Mouse (Mus musculus): ENCODE data around the gene Lmx1a. TPM values are rescaled to one million over a fixed set of nuclear protein-coding genes. Genes with fewer than 3 reads are reported as not detected.
A peak's percentile ranks its signal among the peaks of the same experiment; 100 is the strongest.

Lmx1a gene
- polyA plus RNA-seq, 1 experiment from 2014 or later, result 2.9 TPM

GRCm38 (mm10) chr1:167663136-167663535, 25.9 kb upstream of the Lmx1a start:
- Histone ChIP-seq H3K4me1 (ENCODE audit: control insufficient read depth, insufficient read depth, low read length) (no peaks in the 10 kb centered on the region), H3K27me3 (ENCODE audit: control insufficient read depth, insufficient read depth, low read length) (peaks cover 9% of the 10 kb centered on the region)
- WGBS, result 34% methylated on average over 5 of the region's 5 CpGs

DNA sequence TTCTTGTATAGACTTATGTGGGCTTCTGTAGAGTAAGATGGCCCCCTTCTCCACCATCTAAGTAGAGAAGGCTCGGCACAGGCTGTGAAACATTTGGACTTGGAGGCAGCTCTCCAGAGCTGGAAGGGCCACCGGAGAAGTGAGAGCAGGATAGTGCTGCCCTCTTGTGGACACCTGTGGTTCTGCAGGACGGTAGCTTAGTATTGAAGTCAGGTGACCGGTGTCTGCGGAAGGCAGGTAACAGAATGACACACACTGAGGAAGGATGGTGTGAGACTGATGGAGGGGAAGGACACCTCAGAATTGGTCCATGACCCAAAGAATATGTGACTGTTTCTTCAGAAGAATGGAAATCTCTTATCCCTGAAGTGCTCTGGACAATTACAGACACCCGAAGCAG, 19.2 kb upstream of the Lmx1a start:
- H3K4me1 ChIP-seq (ENCODE audit: control insufficient read depth, insufficient read depth, low read length), result peaks cover 2% of the 10 kb centered on the region; the same call in 1 of the 2 replicates
- no peak overlapping the region for H3K4me2 ChIP-seq (ENCODE audit: low read depth, low read length)
- H3K9me3 ChIP-seq (replicated peaks; ENCODE audit: control insufficient read depth, low read length), result no peaks in the 10 kb centered on the region
- H3K4me3 ChIP-seq (ENCODE audit: low read depth, low read length), result no peak overlapping the region
- WGBS, result 33% methylated on average over 6 of the region's 6 CpGs
- DNase-seq (ENCODE audit: low spot score) (peak; percentile 82), ATAC-seq (replicated peaks; ENCODE audit: insufficient number of reproducible peaks, low FRiP score, low TSS enrichment, low read depth) (no peak)
- H3K27me3 ChIP-seq (ENCODE audit: control insufficient read depth, insufficient read depth, low read length), result peaks cover 13% of the 10 kb centered on the region
- H3K27ac ChIP-seq (replicated peaks; ENCODE audit: low read depth, low read length), result no peak overlapping the region
- no peaks in the 10 kb centered on the region for H3K36me3 ChIP-seq (replicated peaks; ENCODE audit: control insufficient read depth, insufficient read depth, low read depth, low read length)
- no peak overlapping the region for H3K9ac ChIP-seq (replicated peaks; ENCODE audit: low read length)

More at GRCm38 (mm10) chr1:167663136-167663535, 25.9 kb upstream of the Lmx1a start:
- ATAC-seq (replicated peaks; ENCODE audit: insufficient number of reproducible peaks, low FRiP score, low TSS enrichment, low read depth), result no peak
- Histone ChIP-seq H3K9ac (replicated peaks; ENCODE audit: low read length) (no peak overlapping the region), H3K27ac (replicated peaks; ENCODE audit: low read depth, low read length) (no peak overlapping the region), H3K36me3 (replicated peaks; ENCODE audit: control insufficient read depth, insufficient read depth, low read depth, low read length) (no peaks in the 10 kb centered on the region), H3K9me3 (replicated peaks; ENCODE audit: control insufficient read depth, low read length) (no peaks in the 10 kb centered on the region), H3K4me3 (ENCODE audit: low read depth, low read length) (no peak overlapping the region), H3K4me2 (ENCODE audit: low read depth, low read length) (no peak overlapping the region)
- DNase-seq (ENCODE audit: low spot score), result no peak

- DNase-seq (ENCODE audit: low spot score) (no peak), ATAC-seq (replicated peaks; ENCODE audit: insufficient number of reproducible peaks, low FRiP score, low TSS enrichment, low read depth) (0 out of 2 replicates have a peak, but pooled peaks have one; percentile 9)
- Histone ChIP-seq H3K4me3 (ENCODE audit: low read depth, low read length) (no peak overlapping the region), H3K4me2 (ENCODE audit: low read depth, low read length) (no peak overlapping the region), H3K9ac (replicated peaks; ENCODE audit: low read length) (no peak overlapping the region), H3K27ac (replicated peaks; ENCODE audit: low read depth, low read length) (no peak overlapping the region), H3K9me3 (replicated peaks; ENCODE audit: control insufficient read depth, low read length) (no peaks in the 10 kb centered on the region), H3K4me1 (ENCODE audit: control insufficient read depth, insufficient read depth, low read length) (peaks cover 2% of the 10 kb centered on the region; the same call in 1 of the 2 replicates), H3K36me3 (replicated peaks; ENCODE audit: control insufficient read depth, insufficient read depth, low read depth, low read length) (no peaks in the 10 kb centered on the region), H3K27me3 (ENCODE audit: control insufficient read depth, insufficient read depth, low read length) (peaks cover 13% of the 10 kb centered on the region)
- WGBS, result 17% methylated on average over 17 of the region's 17 CpGs
Observed at GRCm38 (mm10) chr1:167672433-167672987, 16.5 kb upstream of the Lmx1a start.

DNA sequence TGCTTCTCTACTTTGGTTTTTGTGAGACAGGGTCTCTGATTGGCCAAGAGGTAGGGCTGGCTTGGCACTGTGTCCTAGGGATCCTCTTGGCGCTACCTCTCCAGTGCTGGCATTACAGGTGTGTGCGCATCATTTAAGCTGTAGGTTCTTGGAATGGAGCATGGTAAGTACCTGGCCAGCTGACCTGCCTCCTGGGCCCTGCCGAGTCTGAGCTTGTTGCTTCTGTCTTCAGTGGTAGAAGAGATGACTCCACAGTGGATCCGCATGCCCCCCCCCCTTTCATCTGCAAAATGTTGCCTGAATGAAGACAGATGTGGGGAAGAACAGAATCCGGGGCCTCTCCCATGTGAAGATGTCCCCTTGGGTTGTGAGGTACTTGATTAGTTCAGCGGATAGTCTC, 10.0 kb upstream of the Lmx1a start:
- Histone ChIP-seq H3K36me3 (replicated peaks; ENCODE audit: control insufficient read depth, insufficient read depth, low read depth, low read length) (no peaks in the 10 kb centered on the region), H3K27me3 (ENCODE audit: control insufficient read depth, insufficient read depth, low read length) (no peaks in the 10 kb centered on the region), H3K9me3 (replicated peaks; ENCODE audit: control insufficient read depth, low read length) (no peaks in the 10 kb centered on the region), H3K4me3 (ENCODE audit: low read depth, low read length) (no peak overlapping the region), H3K27ac (replicated peaks; ENCODE audit: low read depth, low read length) (no peak overlapping the region), H3K4me2 (ENCODE audit: low read depth, low read length) (no peak overlapping the region), H3K9ac (replicated peaks; ENCODE audit: low read length) (no peak overlapping the region), H3K4me1 (ENCODE audit: control insufficient read depth, insufficient read depth, low read length) (no peaks in the 10 kb centered on the region)
- no peak for ATAC-seq (replicated peaks; ENCODE audit: insufficient number of reproducible peaks, low FRiP score, low TSS enrichment, low read depth)
- 90% methylated on average over 6 of the region's 6 CpGs for WGBS
- DNase-seq (ENCODE audit: low spot score), result no peak

- DNase-seq (ENCODE audit: low spot score), result no peak
- no peak for ATAC-seq (replicated peaks; ENCODE audit: insufficient number of reproducible peaks, low FRiP score, low TSS enrichment, low read depth)
- WGBS, result under 1% methylated on average over 8 of the region's 8 CpGs
Observed at GRCm38 (mm10) chr1:167688001-167688346, 1.1 kb upstream of the Lmx1a start.

DNA sequence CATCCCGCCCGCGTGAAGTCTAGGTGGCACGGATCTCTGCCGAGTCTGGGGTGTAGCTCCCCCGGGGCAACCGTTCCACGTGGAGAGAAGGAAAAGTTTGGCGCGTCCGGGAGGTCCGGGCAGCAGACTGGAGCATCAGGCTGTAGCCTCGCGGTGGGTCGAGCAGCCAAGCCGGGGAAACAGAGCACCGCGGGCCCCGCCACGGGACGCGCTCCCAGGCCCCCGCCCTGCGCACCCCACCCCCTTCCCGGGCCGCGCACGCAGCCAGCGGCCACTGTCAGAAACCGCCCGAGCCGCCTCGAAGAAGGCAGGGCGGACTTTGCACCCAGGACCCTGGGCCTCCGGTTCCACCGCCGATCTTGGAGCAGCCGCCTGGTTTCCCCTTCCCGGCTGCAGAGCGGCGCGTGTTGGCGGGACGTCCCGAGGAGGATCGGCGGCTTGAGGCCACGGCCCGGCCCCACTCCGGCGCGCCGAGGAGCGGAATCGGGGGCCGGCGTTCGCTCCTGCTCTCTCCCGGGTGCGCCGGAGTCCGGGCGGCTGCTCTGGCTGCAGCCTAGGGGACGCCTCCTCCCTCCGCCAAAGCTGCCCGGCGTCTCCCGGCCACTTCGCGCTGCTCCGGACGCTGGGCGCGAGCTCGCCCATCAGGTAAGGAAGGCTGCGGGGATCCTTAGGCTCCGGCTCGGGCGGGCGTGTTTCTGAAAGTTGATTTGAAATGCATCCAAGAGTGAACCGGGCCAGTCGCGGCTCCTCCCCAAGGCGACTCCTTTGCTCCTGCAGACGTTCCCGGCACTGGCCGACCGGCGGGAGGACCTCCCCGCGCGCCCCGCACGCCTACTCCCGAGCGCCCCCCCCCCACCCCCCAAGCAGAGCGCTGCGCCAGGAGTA, 448 bp upstream of the Lmx1a start:
- Histone ChIP-seq H3K9me3 (replicated peaks; ENCODE audit: control insufficient read depth, low read length) (no peaks in the 10 kb centered on the region), H3K36me3 (replicated peaks; ENCODE audit: control insufficient read depth, insufficient read depth, low read depth, low read length) (no peaks in the 10 kb centered on the region), H3K27me3 (ENCODE audit: control insufficient read depth, insufficient read depth, low read length) (peaks cover 57% of the 10 kb centered on the region), H3K9ac (replicated peaks; ENCODE audit: low read length) (peak overlapping the region; percentile 58), H3K4me1 (ENCODE audit: control insufficient read depth, insufficient read depth, low read length) (no peaks in the 10 kb centered on the region; the same call in 1 of the 2 replicates), H3K4me2 (ENCODE audit: low read depth, low read length) (peak overlapping the region; percentile 96), H3K4me3 (ENCODE audit: low read depth, low read length) (peak overlapping the region; percentile 49), H3K27ac (replicated peaks; ENCODE audit: low read depth, low read length) (no peak overlapping the region)
- ATAC-seq (replicated peaks; ENCODE audit: insufficient number of reproducible peaks, low FRiP score, low TSS enrichment, low read depth) (peak; percentile 54; the same call in 1 of the 2 replicates), DNase-seq (ENCODE audit: low spot score) (peak; percentile 50)
- WGBS, result under 1% methylated on average over 88 of the region's 98 CpGs

More at GRCm38 (mm10) chr1:167688001-167688346, 1.1 kb upstream of the Lmx1a start:
- peak overlapping the region; percentile 96 for H3K4me2 ChIP-seq (ENCODE audit: low read depth, low read length)
- H3K27me3 ChIP-seq (ENCODE audit: control insufficient read depth, insufficient read depth, low read length), result peaks cover 55% of the 10 kb centered on the region
- no peak overlapping the region for H3K27ac ChIP-seq (replicated peaks; ENCODE audit: low read depth, low read length)
- no peaks in the 10 kb centered on the region for H3K36me3 ChIP-seq (replicated peaks; ENCODE audit: control insufficient read depth, insufficient read depth, low read depth, low read length)
- no peaks in the 10 kb centered on the region for H3K9me3 ChIP-seq (replicated peaks; ENCODE audit: control insufficient read depth, low read length)
- H3K4me3 ChIP-seq (ENCODE audit: low read depth, low read length), result peak overlapping the region; percentile 49
- H3K4me1 ChIP-seq (ENCODE audit: control insufficient read depth, insufficient read depth, low read length), result no peaks in the 10 kb centered on the region; the same call in 1 of the 2 replicates
- H3K9ac ChIP-seq (replicated peaks; ENCODE audit: low read length), result no peak overlapping the region

DNA sequence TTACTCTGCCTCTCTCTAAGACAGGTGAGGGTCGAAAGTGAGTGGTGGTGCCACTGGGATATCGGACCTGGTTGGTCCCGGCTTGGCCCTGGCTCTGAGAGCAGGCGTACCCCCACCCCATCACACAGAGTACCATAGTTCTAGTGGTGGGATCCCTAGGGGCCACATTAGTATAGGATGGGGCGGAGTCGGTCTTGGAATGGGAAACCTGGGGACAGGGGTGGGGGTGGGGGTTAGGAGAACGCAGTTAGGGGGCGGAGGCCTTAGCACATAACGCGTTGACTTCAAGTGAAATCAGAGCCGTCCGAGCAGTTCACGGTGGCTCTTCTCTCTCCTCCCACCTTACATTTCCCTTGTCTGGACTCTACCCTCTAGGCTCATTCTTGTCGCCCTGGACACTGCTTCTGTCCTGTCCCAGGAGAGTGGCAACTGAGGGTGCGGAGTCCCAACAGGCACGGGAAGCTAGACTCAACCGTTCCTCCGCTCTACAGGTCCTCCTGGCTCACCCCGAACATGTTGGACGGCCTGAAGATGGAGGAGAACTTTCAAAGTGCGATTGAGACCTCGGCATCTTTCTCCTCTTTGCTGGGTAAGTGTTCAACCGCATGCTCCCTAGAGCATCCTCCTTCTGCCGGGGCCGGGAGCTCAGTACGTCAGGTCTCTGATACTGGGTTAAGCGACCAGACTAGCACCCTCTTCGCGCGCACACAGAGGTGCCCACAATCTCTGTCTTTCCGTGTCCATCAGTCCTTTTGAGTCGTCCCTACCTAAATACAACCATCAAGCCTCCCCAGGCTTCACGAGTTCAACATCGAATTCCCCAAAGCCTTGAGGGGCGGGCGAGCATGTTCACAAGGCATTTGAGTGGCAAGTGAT, 463 bp downstream of the Lmx1a start:
- Histone ChIP-seq H3K36me3 (replicated peaks; ENCODE audit: control insufficient read depth, insufficient read depth, low read depth, low read length) (no peaks in the 10 kb centered on the region), H3K4me3 (ENCODE audit: low read depth, low read length) (peak overlapping the region; percentile 49), H3K27me3 (ENCODE audit: control insufficient read depth, insufficient read depth, low read length) (peaks cover 60% of the 10 kb centered on the region), H3K9me3 (replicated peaks; ENCODE audit: control insufficient read depth, low read length) (no peaks in the 10 kb centered on the region), H3K27ac (replicated peaks; ENCODE audit: low read depth, low read length) (no peak overlapping the region), H3K4me1 (ENCODE audit: control insufficient read depth, insufficient read depth, low read length) (no peaks in the 10 kb centered on the region; the same call in 1 of the 2 replicates), H3K9ac (replicated peaks; ENCODE audit: low read length) (no peak overlapping the region; the same call in 1 of the 2 replicates), H3K4me2 (ENCODE audit: low read depth, low read length) (peak overlapping the region; percentile 96)
- under 1% methylated on average over 36 of the region's 36 CpGs for WGBS
- ATAC-seq (replicated peaks; ENCODE audit: insufficient number of reproducible peaks, low FRiP score, low TSS enrichment, low read depth), result peak; percentile 68; the same call in 1 of the 2 replicates
- peak; percentile 22 for DNase-seq (ENCODE audit: low spot score)
